Mouse (Mus musculus): ENCODE data around the gene Vmac. TPM values are rescaled to one million over a fixed set of nuclear protein-coding genes. Genes with fewer than 3 reads are reported as not detected.

The Vmac gene
- total and polyA plus RNA-seq, 3 experiments = 3.0 to 9.9 (median 4.7) TPM

GRCm38 (mm10) chr17:56763741-56764250, 46.0 kb upstream of the Vmac start:
- Histone ChIP-seq H3K36me3 (ENCODE audit: control insufficient read depth, insufficient read depth, low read length) (no peaks in the 10 kb centered on the region), H3K4me1 (ENCODE audit: control insufficient read depth, insufficient read depth, low read length) (peaks cover 14% of the 10 kb centered on the region), H3K4me3 (peak overlapping the region; percentile 90), H3K27me3 (ENCODE audit: control insufficient read depth, insufficient read depth, low read length) (no peaks in the 10 kb centered on the region), H3K27ac (peak overlapping the region; percentile 99), H3K79me2 (replicated peaks; ENCODE audit: control insufficient read depth, insufficient read depth, low read length) (no peaks in the 10 kb centered on the region), H3K9ac (ENCODE audit: low read depth, low read length) (no peak overlapping the region)
- intact Hi-C loops (cut with DNase I) = loop anchor here (2.0 to 5.0 kb wide), 3 partner anchors 47 to 136 kb away; partner anchors contain the start of genes Catsperd, Lonp1, Ndufa11 and Ranbp3
- TF ChIP-seq CTCF (IDR thresholded peaks at IDR 0.05) = no peak
- no peak for TF ChIP-seq POLR2A (IDR thresholded peaks at IDR 0.05; ENCODE audit: insufficient read depth, low read depth, low read length)
- TF ChIP-seq EP300 (IDR thresholded peaks at IDR 0.05; ENCODE audit: insufficient read depth, low read depth, low read length) = no peak
- WGBS = 70% methylated on average over 8 of the region's 8 CpGs
- no peak for DNase-seq

GRCm38 (mm10) chr17:56762769-56763731, 45.2 kb upstream of the Vmac start:
- peaks cover 14% of the 10 kb centered on the region for H3K4me1 ChIP-seq (ENCODE audit: control insufficient read depth, insufficient read depth, low read length)
- WGBS = 34% methylated on average over 27 of the region's 27 CpGs
- intact Hi-C loops (cut with DNase I) = loop anchor here (2.0 to 5.0 kb wide), 3 partner anchors 46 to 136 kb away; partner anchors contain the start of genes Catsperd, Lonp1, Ndufa11 and Ranbp3
- H3K4me3 ChIP-seq = peak overlapping the region; percentile 48; the same call in 1 of the 2 replicates
- H3K27me3 ChIP-seq (ENCODE audit: control insufficient read depth, insufficient read depth, low read length) = no peaks in the 10 kb centered on the region
- peak overlapping the region; percentile 27 for H3K9ac ChIP-seq (ENCODE audit: low read depth, low read length)
- peak; percentile 50 for DNase-seq
- TF ChIP-seq EP300 (IDR thresholded peaks at IDR 0.05; ENCODE audit: insufficient read depth, low read depth, low read length) (no peak), POLR2A (IDR thresholded peaks at IDR 0.05; ENCODE audit: insufficient read depth, low read depth, low read length) (0 out of 2 replicates have a peak, but pooled peaks have one; percentile 7)
- peak overlapping the region; percentile 67 for H3K27ac ChIP-seq
- H3K36me3 ChIP-seq (ENCODE audit: control insufficient read depth, insufficient read depth, low read length) = no peaks in the 10 kb centered on the region
- no peaks in the 10 kb centered on the region for H3K79me2 ChIP-seq (replicated peaks; ENCODE audit: control insufficient read depth, insufficient read depth, low read length)

GRCm38 (mm10) chr17:56761991-56762410, 44.2 kb upstream of the Vmac start:
- intact Hi-C loops (cut with DNase I) = loop anchor here (2.0 to 5.0 kb wide), 3 partner anchors 45 to 135 kb away; partner anchors contain the start of genes Catsperd, Lonp1, Ndufa11 and Ranbp3

GRCm38 (mm10) chr17:56761077-56761476, 43.3 kb upstream of the Vmac start:
- WGBS = 53% methylated on average over 3 of the region's 3 CpGs
- Histone ChIP-seq H3K36me3 (ENCODE audit: control insufficient read depth, insufficient read depth, low read length) (no peaks in the 10 kb centered on the region), H3K4me3 (no peak overlapping the region), H3K9ac (ENCODE audit: low read depth, low read length) (no peak overlapping the region), H3K4me1 (ENCODE audit: control insufficient read depth, insufficient read depth, low read length) (peaks cover 14% of the 10 kb centered on the region), H3K27ac (no peak overlapping the region), H3K79me2 (replicated peaks; ENCODE audit: control insufficient read depth, insufficient read depth, low read length) (no peaks in the 10 kb centered on the region), H3K27me3 (ENCODE audit: control insufficient read depth, insufficient read depth, low read length) (no peaks in the 10 kb centered on the region)
- DNase-seq = no peak
- intact Hi-C loops (cut with DNase I) = loop anchor here (5.0 kb wide), 2 partner anchors 89 to 134 kb away; partner anchors contain the start of genes Catsperd, Lonp1 and Ranbp3
- TF ChIP-seq POLR2A (IDR thresholded peaks at IDR 0.05; ENCODE audit: insufficient read depth, low read depth, low read length) (no peak), CTCF (IDR thresholded peaks at IDR 0.05) (no peak), EP300 (IDR thresholded peaks at IDR 0.05; ENCODE audit: insufficient read depth, low read depth, low read length) (no peak)

More at GRCm38 (mm10) chr17:56761991-56762410, 44.2 kb upstream of the Vmac start:
- peak overlapping the region; percentile 67 for H3K27ac ChIP-seq
- peak overlapping the region; percentile 56 for H3K9ac ChIP-seq (ENCODE audit: low read depth, low read length)
- H3K36me3 ChIP-seq (ENCODE audit: control insufficient read depth, insufficient read depth, low read length) = no peaks in the 10 kb centered on the region
- H3K4me1 ChIP-seq (ENCODE audit: control insufficient read depth, insufficient read depth, low read length) = peaks cover 14% of the 10 kb centered on the region
- DNase-seq = peak; percentile 91
- H3K79me2 ChIP-seq (replicated peaks; ENCODE audit: control insufficient read depth, insufficient read depth, low read length) = no peaks in the 10 kb centered on the region
- no peaks in the 10 kb centered on the region for H3K27me3 ChIP-seq (ENCODE audit: control insufficient read depth, insufficient read depth, low read length)
- peak overlapping the region; percentile 48 for H3K4me3 ChIP-seq
- under 1% methylated on average over 28 of the region's 28 CpGs for WGBS
- peak; percentile 75 for TF ChIP-seq POLR2A (IDR thresholded peaks at IDR 0.05; ENCODE audit: insufficient read depth, low read depth, low read length)
- TF ChIP-seq CTCF (IDR thresholded peaks at IDR 0.05) = no peak
- TF ChIP-seq EP300 (IDR thresholded peaks at IDR 0.05; ENCODE audit: insufficient read depth, low read depth, low read length) = no peak

GRCm38 (mm10) chr17:56759261-56759660, 41.4 kb upstream of the Vmac start:
- DNase-seq = no peak
- H3K27ac ChIP-seq = no peak overlapping the region
- H3K4me3 ChIP-seq = no peak overlapping the region
- H3K9ac ChIP-seq (ENCODE audit: low read depth, low read length) = no peak overlapping the region
- WGBS = 66% methylated on average over 7 of the region's 7 CpGs
- intact Hi-C loops (cut with DNase I) = no loop called here
- peaks cover 2% of the 10 kb centered on the region; the same call in 1 of the 2 replicates for H3K27me3 ChIP-seq (ENCODE audit: control insufficient read depth, insufficient read depth, low read length)
- peaks cover 11% of the 10 kb centered on the region for H3K4me1 ChIP-seq (ENCODE audit: control insufficient read depth, insufficient read depth, low read length)
- TF ChIP-seq CTCF (IDR thresholded peaks at IDR 0.05) (no peak), POLR2A (IDR thresholded peaks at IDR 0.05; ENCODE audit: insufficient read depth, low read depth, low read length) (no peak), EP300 (IDR thresholded peaks at IDR 0.05; ENCODE audit: insufficient read depth, low read depth, low read length) (no peak)
- H3K36me3 ChIP-seq (ENCODE audit: control insufficient read depth, insufficient read depth, low read length) = no peaks in the 10 kb centered on the region
- H3K79me2 ChIP-seq (replicated peaks; ENCODE audit: control insufficient read depth, insufficient read depth, low read length) = no peaks in the 10 kb centered on the region

Measured in heart, adult 2 months (tissue).